Mouse (Mus musculus): ENCODE data around the gene Zbtb11. TPM values are rescaled to one million over a fixed set of nuclear protein-coding genes. Genes with fewer than 3 reads are reported as not detected.
A peak's percentile ranks its signal among the peaks of the same experiment; 100 is the strongest.
"Not testable (repeated sequence)": the region's sequence is repeated elsewhere in the genome, so short reads cannot be mapped to it uniquely, and the experiment has no call there.

Gene Zbtb11
- total RNA-seq, 2 experiments from 2014 or later = 21.1 to 35.2 TPM

DNA sequence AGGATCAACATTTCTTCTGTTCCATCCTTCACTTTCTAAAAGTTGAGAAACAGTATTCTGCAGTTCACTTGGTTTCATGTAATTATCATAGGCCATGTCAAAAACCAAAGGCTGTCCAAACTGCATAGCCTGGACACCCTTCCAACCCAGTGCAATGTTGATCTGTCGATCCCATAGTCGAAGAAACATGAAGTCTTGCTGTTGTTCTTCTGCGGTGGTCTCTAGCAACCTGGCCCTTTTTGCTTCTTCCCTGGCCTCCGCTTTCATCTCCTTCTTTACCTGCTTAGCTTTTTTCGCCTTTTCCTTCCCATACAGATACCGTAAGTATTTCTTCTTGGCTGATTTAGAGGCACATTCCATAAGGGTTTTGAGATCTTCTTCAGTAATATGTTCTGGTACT lies 60.9 kb downstream of the Zbtb11 start:
- ATAC-seq (replicated peaks; ENCODE audit: low FRiP score, poor library complexity, severe bottlenecking) = no peak

GRCm38 (mm10) chr16:56036501-56036900 lies 62.8 kb downstream of the Zbtb11 start:
- no peak for ATAC-seq (replicated peaks; ENCODE audit: low FRiP score, poor library complexity, severe bottlenecking)

- ATAC-seq (replicated peaks; ENCODE audit: low FRiP score, poor library complexity, severe bottlenecking) = peak; percentile 100
These were observed 63.7 kb downstream of the Zbtb11 start, which contains the start of gene Trmt10c for GRCm38 (mm10) chr16:56037138-56038010. TSS of gene Trmt10c (minus strand) at chr16:56037819.

DNA sequence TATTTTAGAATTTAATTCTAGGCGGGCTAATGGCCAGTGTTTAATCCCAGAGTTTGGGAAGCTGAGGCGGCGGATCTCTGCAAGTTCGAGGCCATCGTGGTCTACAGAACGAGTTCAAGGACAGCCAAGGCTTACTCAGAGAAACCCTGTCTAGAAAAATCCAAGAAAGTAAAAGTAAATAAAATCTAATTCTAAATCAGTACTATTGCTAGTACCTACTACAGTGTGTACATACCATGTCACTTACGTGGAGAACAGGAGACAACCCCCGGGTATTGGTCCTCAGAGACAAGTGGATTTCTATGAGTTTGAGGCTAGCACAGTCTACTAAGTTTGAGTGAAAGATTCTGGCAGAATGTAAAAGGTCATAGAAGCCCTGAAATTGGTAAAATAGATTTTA lies 64.4 kb downstream of the Zbtb11 start:
- no peak for ATAC-seq (replicated peaks; ENCODE audit: low FRiP score, poor library complexity, severe bottlenecking)

- ATAC-seq (replicated peaks; ENCODE audit: low FRiP score, poor library complexity, severe bottlenecking) = not testable (repeated sequence)
These were observed 74.4 kb downstream of the Zbtb11 start, which contains the start of gene Senp7 for GRCm38 (mm10) chr16:56048038-56048437. TSS of gene Senp7 (plus strand) at chr16:56048338.

DNA sequence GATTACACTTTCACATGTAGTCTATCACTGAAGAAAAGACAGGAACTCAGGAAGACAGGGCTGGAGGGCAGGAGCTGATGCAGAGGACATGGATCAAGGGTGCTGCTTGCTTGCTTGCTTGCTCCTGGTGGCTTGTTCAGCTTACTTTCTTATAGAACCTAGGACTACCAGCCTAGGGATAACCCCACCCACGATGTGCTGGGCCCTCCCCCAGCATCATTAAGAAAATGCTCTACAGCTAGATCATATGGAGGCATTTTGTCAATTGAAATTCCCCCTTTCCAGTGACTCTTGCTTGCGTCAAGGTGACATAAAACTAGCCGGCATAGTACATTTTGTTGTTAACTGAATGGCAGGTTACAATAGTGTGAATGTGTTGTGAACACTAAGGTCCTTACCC lies 82.2 kb downstream of the Zbtb11 start:
- no peak for ATAC-seq (replicated peaks; ENCODE audit: low FRiP score, poor library complexity, severe bottlenecking)

DNA sequence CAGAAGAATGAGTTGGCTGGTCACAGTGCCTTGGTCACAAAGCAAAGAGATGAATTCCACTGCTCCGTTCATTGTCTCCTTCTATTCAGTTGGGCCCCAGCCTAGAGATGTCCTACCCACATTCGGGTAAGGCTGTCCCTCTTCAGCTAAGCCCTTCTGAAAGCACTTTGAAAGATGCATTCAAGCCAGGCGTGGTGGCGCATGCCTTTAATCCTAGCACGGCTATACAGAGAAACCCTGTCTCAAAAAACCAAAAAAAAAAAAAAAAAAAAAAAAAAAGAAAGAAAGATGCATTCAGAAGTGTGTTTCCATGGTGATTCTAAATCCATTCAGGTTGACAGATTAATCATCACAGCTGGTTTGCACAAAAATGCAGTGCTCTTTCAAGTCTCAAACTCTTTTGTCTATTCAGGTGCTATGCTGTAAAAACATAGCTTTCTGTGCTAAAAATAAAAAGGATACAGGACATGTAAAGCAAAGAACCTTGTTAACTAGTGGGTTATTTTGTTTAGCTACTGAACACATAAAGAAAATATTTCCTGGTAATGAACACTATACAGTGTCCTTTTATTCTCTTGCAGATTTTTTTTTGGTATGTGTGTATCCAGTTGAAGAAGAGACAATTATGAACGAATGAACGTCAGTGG lies 83.4 kb downstream of the Zbtb11 start:
- ATAC-seq (replicated peaks; ENCODE audit: low FRiP score, poor library complexity, severe bottlenecking) = no peak

GRCm38 (mm10) chr16:56058151-56058550 lies 84.5 kb downstream of the Zbtb11 start:
- ATAC-seq (replicated peaks; ENCODE audit: low FRiP score, poor library complexity, severe bottlenecking) = peak; percentile 38; the same call in 1 of the 2 replicates

Other genes with a start within 250 kb of the Zbtb11 start
- gene Nfkbiz, start 135.0 kb upstream of the Zbtb11 start, total RNA-seq (2015; ENCODE audit: low replicate concordance) = 6.0 and 8.4 TPM in 2 replicates
- 2.6 and 5.3 TPM in 2 replicates for gene Nfkbiz, start 135.0 kb upstream of the Zbtb11 start, total RNA-seq (2017; ENCODE audit: low replicate concordance)
- gene Nxpe3, start 78.6 kb upstream of the Zbtb11 start, total RNA-seq (2015; ENCODE audit: low replicate concordance) = 1.0 and 1.3 TPM in 2 replicates
- gene Nxpe3, start 78.6 kb upstream of the Zbtb11 start, total RNA-seq (2017; ENCODE audit: low replicate concordance) = 0.77 and 0.84 TPM in 2 replicates
- gene Cep97, start 39.0 kb upstream of the Zbtb11 start, total RNA-seq (2015; ENCODE audit: low replicate concordance) = 2.5 and 8.2 TPM in 2 replicates
- 1.5 and 2.2 TPM in 2 replicates for gene Cep97, start 39.0 kb upstream of the Zbtb11 start, total RNA-seq (2017; ENCODE audit: low replicate concordance)
- gene Rpl24, start 7.6 kb upstream of the Zbtb11 start, total RNA-seq (2015; ENCODE audit: low replicate concordance) = 383 and 432 TPM in 2 replicates
- 184 and 212 TPM in 2 replicates for gene Rpl24, start 7.6 kb upstream of the Zbtb11 start, total RNA-seq (2017; ENCODE audit: low replicate concordance)
- 14.0 and 55.6 TPM in 2 replicates for gene Pcnp, start 55.9 kb downstream of the Zbtb11 start, total RNA-seq (2015; ENCODE audit: low replicate concordance)
- gene Pcnp, start 55.9 kb downstream of the Zbtb11 start, total RNA-seq (2017; ENCODE audit: low replicate concordance) = 42.2 and 47.1 TPM in 2 replicates
- 1.7 and 6.5 TPM in 2 replicates for gene Trmt10c, start 63.9 kb downstream of the Zbtb11 start, total RNA-seq (2015; ENCODE audit: low replicate concordance)
- 3.9 and 4.7 TPM in 2 replicates for gene Trmt10c, start 63.9 kb downstream of the Zbtb11 start, total RNA-seq (2017; ENCODE audit: low replicate concordance)
- gene Senp7, start 74.5 kb downstream of the Zbtb11 start, total RNA-seq (2015; ENCODE audit: low replicate concordance) = 93.6 and 141 TPM in 2 replicates
- gene Senp7, start 74.5 kb downstream of the Zbtb11 start, total RNA-seq (2017; ENCODE audit: low replicate concordance) = 90.5 and 92.9 TPM in 2 replicates
- gene Impg2, start 230.4 kb downstream of the Zbtb11 start, total RNA-seq (2015; ENCODE audit: low replicate concordance) = 1.5 and 4.4 TPM in 2 replicates
- 5.4 and 7.1 TPM in 2 replicates for gene Impg2, start 230.4 kb downstream of the Zbtb11 start, total RNA-seq (2017; ENCODE audit: low replicate concordance)

Data from erythroblast, adult 5-6 weeks (primary cell).